Mouse (Mus musculus): ENCODE data around the gene Rgs11. TPM values are rescaled to one million over a fixed set of nuclear protein-coding genes. Genes with fewer than 3 reads are reported as not detected.

Gene Rgs11
- 30.2 TPM for total RNA-seq (2023)

DNA sequence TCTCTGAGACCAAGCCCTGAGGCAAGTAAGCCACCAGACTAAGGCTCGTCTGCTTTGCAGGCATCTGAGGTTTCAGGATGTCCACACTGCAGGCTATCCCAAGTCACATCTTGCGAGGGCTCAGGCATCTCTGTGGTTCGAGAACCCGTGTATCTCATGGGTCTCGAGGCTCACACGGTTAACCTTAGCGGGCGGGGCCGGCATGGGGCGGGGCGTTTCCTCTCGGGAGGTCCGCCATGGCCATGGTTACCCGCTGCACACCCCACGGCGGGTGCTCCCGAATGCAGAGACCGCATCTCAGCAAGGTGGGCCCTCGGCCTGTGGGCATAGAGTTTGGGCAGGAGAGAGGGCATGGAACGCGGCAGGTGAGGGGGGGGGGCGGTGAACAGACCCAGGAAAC, at the start of gene Rgs11:
Rgs11 (plus strand) TSS at position 215 of the 400 bp plus-strand sequence.

DNA sequence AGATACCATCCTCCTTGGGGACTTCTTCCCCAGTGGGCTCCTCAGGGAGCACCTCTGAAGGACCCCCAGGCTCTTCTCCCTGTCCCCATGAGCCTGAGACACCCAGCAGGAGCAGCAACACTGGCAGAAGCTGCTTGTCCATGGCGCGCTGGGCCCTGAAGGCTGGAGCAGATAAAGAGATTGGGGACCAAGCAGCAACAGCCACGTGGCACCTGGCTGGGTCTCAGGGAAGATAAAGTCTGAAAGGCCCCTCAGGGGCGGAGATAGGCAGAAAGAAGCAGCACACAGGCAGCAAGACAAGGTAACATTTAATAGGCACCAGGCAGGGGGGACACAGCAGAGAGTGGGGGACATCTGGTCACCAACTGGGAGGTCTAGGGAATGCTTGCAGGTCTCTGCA, 3.9 kb upstream of the Rgs11 start, which contains the start of gene Pdia2:
Pdia2 (minus strand) TSS at position 196 of the 400 bp plus-strand sequence.

DNA sequence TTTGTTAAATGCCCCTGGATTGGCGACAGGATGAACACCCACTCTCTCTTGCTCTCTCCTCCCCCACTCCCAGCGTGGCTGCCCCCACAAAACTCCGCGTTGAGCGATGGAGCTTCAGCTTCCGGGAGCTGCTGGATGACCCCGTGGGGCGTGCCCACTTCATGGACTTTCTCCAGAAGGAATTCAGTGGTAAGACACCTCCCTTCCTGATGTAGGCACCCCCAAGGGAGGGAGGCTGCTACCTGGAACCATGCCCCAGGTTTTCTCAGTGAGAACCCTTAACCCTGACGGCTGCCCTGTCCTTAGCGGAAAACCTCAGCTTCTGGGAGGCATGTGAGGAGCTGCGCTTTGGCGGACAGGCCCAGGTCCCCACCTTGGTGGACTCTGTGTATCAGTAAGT, 4.9 kb downstream of the Rgs11 start, which contains the start of gene Arhgdig:
Arhgdig (minus strand) TSS at position 101 of the 400 bp plus-strand sequence.

DNA sequence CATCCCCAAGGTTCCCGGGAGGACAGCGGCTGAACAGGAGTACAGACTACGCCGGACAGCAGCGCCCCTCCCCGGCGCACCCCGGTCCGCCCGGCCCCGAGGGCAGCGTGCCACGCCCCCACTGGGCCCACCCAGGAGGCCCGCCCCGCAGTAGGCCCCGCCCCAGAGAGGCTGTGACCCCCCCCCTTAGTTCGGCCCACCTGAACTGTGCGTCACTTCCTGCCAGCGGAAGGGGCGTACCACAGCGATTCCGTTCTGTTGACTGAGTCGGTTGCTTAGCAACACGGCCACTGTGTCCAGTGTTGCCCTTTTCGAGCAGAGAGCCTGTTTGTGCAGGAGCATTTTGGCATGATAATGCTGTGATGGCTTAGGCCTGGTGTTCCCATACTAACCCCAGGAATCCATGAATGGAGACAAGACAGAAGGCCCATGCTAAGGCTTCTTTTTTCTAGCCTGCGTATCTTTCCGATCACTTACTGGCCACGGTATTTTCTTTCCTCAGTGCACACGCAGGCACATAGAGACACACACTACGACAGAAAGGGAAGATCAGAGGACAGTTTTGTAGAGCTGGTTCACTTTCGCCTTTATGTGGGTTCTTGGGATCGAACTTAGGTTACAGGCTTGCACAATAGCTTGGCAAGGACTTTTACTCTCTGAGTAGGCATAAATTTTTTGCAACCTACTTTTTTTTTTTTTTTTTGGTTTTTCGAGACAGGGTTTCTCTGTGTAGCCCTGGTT, 41.5 kb downstream of the Rgs11 start, which contains the start of gene Fam234a:
Fam234a (minus strand) TSS at position 142 of the 741 bp plus-strand sequence.

DNA sequence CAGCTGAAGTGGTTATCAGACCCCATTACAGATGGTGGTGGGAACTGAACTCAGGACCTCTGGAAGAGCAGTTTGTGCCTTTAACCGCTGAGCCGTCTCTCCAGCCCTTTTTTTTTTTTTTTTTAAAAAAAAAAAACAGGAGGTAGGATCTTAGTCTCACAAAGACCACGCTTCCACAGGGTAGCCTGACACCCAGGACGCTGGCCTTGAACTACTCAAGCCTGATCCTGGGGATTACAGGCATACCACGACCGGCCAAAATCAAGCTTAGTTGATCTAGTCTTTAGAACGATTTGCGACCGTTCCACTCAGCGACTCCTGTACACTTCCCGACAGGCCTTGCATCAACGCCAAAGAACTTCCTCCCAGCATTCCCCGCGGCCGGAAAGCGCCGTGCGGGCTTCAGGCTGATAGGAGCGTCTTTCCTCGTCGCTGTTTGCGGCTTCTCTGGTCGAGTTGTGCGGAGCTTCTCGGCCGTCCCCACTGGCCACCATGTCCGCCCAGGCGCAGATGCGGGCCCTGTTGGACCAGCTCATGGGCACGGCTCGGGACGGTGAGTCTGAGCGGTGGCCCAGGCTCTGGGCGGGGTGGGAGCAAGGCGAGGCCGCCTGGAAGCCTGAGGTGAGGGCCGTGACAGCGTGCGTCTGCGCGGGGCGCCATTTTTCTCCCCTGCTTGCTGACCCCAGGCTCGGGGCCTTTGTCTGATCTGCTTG, 49.9 kb downstream of the Rgs11 start, which contains the start of gene Luc7l:
Luc7l (plus strand) TSS at position 358 of the 713 bp plus-strand sequence.

Other genes starting within 250 kb of the Rgs11 start
- 33.7 TPM for gene Capn15, start 217.2 kb upstream of the Rgs11 start, total RNA-seq (2023)
- 18.5 TPM for gene Rab11fip3, start 133.4 kb upstream of the Rgs11 start, total RNA-seq (2023)
- gene Decr2, start 112.6 kb upstream of the Rgs11 start, total RNA-seq (2023), result 5.0 TPM
- 3.9 TPM for gene Nme4, start 107.3 kb upstream of the Rgs11 start, total RNA-seq (2023)
- 24.2 TPM for gene Tmem8, start 89.7 kb upstream of the Rgs11 start, total RNA-seq (2023)
- gene Mrpl28, start 79.5 kb upstream of the Rgs11 start, total RNA-seq (2023), result 33.3 TPM
- 110 TPM for gene Axin1, start 64.3 kb upstream of the Rgs11 start, total RNA-seq (2023)
- not detected for gene Pdia2, start 3.9 kb upstream of the Rgs11 start, total RNA-seq (2023)
- gene Arhgdig, start 4.8 kb downstream of the Rgs11 start, total RNA-seq (2023), result not detected
- gene Fam234a, start 41.3 kb downstream of the Rgs11 start, total RNA-seq (2023), result 19.5 TPM
- gene Luc7l, start 49.9 kb downstream of the Rgs11 start, total RNA-seq (2023), result 114 TPM
- 0.38 TPM for gene Neurl1b, start 211.9 kb downstream of the Rgs11 start, total RNA-seq (2023)

All from CD4-positive naive resting alpha-beta T cell, adult 76 days (primary cell).